Mouse (Mus musculus) liver, adult 2 months (tissue): ENCODE data around the gene Scrt2. TPM values are rescaled to one million over a fixed set of nuclear protein-coding genes. Genes with fewer than 3 reads are reported as not detected.
"Not testable (repeated sequence)": the region's sequence is repeated elsewhere in the genome, so short reads cannot be mapped to it uniquely, and the experiment has no call there.

Experiments used
- DNase-seq: peaks from one replicate; pipeline ENCODE4 v3.0.0-alpha.2; 2011; ENCODE audit warnings: low read depth, low spot score; ENCODE audit errors: extremely low read depth
- H3K27ac ChIP-seq: fragments of 200-500 bp; replicated peaks from 2 replicates; pipeline ENCODE4 v1.5.1; 2012; ENCODE audit warnings: low read depth, mild to moderate bottlenecking, control low read depth, inconsistent platforms, low read length; ENCODE audit not compliant: insufficient read depth
- H3K27me3 ChIP-seq: fragments of 200-500 bp; 2 replicates; pipeline ENCODE4 v1.6.1; 2012; ENCODE audit warnings: mild to moderate bottlenecking, moderate library complexity, low read length, inconsistent platforms; ENCODE audit not compliant: control insufficient read depth, insufficient read depth
- H3K36me3 ChIP-seq: fragments of 200-500 bp; 2 replicates; pipeline ENCODE4 v1.6.1; 2012; ENCODE audit warnings: low read length, inconsistent platforms; ENCODE audit not compliant: control insufficient read depth, insufficient read depth
- H3K4me1 ChIP-seq: fragments of 200-500 bp; 2 replicates; pipeline ENCODE4 v1.6.1; 2011; ENCODE audit warnings: low read length; ENCODE audit not compliant: control insufficient read depth, insufficient read depth
- H3K4me3 ChIP-seq: fragments of 200-500 bp; 2 replicates; pipeline ENCODE4 v1.5.1; 2011; ENCODE audit warnings: low read depth, mild to moderate bottlenecking, control low read depth, low read length, moderate library complexity; ENCODE audit not compliant: insufficient read depth
- H3K79me2 ChIP-seq: fragments of 200-500 bp; 2 replicates; pipeline ENCODE4 v1.6.1; 2012; ENCODE audit warnings: inconsistent platforms, mild to moderate bottlenecking, low read length, moderate library complexity; ENCODE audit not compliant: control insufficient read depth, insufficient read depth
- H3K9ac ChIP-seq: fragments of 200-500 bp; 2 replicates; pipeline ENCODE4 v1.6.1; 2012; ENCODE audit warnings: low read depth, mild to moderate bottlenecking, control low read depth, inconsistent platforms, low read length
- CTCF ChIP-seq: fragments of 200-500 bp; IDR thresholded peaks from 2 replicates; pipeline ENCODE4 v1.5.1; 2011; ENCODE audit warnings: low read depth, low read length, control low read depth
- POLR2A ChIP-seq: fragments of 200-500 bp; IDR thresholded peaks from 2 replicates; pipeline ENCODE4 v1.6.1; 2011; ENCODE audit warnings: low read length, control low read depth; ENCODE audit not compliant: insufficient read depth; ENCODE audit errors: extremely low read depth
- WGBS: fragments of 180-500 bp; shearing (Covaris S2); methylation state at CpG from one replicate; pipeline ENCODE4 v1.1.7; 2018; 5-methylcytosine and 5-hydroxymethylcytosine counted together
- polyA plus RNA-seq: library from polyadenylated mRNA; depleted of rRNA; stranded (reverse); fragments of >200 nt; gene quantifications from 2 replicates; pipeline ENCODE4 v1.2.3, GENCODE M21; 2012
- total RNA-seq: library from RNA; depleted of rRNA; stranded (reverse); fragments of >200 nt; gene quantifications from 2 replicates; pipeline ENCODE4 v1.2.3, GENCODE M21; 2014

The Scrt2 gene
- total and polyA plus RNA-seq, 2 experiments = not detected

GRCm38 (mm10) chr2:152049611-152050270 is 31.6 kb upstream of the Scrt2 start:
- Histone ChIP-seq H3K36me3 (no peaks in the 10 kb centered on the region), H3K79me2 (no peaks in the 10 kb centered on the region), H3K4me1 (no peaks in the 10 kb centered on the region), H3K27me3 (peaks cover 30% of the 10 kb centered on the region; the same call in 1 of the 2 replicates), H3K9ac (no peak overlapping the region), H3K4me3 (no peak overlapping the region), H3K27ac (no peak overlapping the region)
- no peak for DNase-seq
- 11% methylated on average over 13 of the region's 13 CpGs for WGBS
- no peak for TF ChIP-seq CTCF
- TF ChIP-seq POLR2A = no peak

DNA sequence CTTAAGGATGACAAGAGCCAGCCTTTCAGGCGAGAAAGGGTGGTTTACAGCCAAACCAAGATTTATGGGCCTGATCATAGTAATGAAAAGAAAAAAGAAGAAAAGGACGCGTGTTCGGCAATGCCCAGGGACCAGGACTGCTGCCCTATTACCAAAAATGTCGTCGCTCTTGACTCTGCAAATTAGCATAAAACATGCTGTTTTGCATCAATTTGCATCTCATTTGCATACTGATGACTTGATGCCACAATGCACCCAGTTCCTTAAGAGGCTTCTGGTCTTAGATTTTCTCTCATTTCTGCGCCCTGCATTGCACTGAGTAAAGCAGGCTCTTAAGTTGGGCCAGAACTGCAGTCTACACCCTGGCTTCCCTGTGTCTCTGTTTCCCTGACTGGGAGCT is 31.0 kb upstream of the Scrt2 start:
- no peaks in the 10 kb centered on the region for H3K36me3 ChIP-seq
- peaks cover 30% of the 10 kb centered on the region; the same call in 1 of the 2 replicates for H3K27me3 ChIP-seq

DNA sequence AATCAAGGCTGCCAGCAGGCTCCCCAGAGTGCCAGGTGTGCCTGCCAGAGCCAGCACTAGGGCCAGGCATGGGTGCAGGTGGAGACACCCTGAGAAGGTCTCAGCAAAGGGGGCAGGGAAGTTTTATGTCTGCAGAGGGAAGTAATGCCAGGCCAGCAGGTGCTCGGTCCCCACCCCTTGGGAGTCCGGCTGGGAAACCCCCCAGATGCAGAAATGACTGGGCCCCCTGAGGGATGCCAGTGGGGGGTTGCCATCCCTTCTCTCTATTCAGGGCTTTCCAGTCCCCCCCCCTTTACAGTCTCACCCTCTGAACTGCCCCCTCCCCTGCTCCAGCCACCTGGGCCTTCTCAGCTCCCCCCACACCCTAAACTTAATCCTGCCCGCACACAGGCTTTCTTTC is 29.3 kb upstream of the Scrt2 start:
- H3K36me3 ChIP-seq = no peaks in the 10 kb centered on the region
- H3K79me2 ChIP-seq = no peaks in the 10 kb centered on the region
- WGBS = 88% methylated on average over 3 of the region's 3 CpGs
- peaks cover 27% of the 10 kb centered on the region; the same call in 1 of the 2 replicates for H3K27me3 ChIP-seq
- H3K27ac ChIP-seq = no peak overlapping the region
- no peaks in the 10 kb centered on the region for H3K4me1 ChIP-seq
- no peak for DNase-seq
- H3K4me3 ChIP-seq = no peak overlapping the region
- TF ChIP-seq POLR2A = no peak
- H3K9ac ChIP-seq = no peak overlapping the region

More for the DNA sequence above, 31.0 kb upstream of the Scrt2 start:
- WGBS = 16% methylated on average over 7 of the region's 7 CpGs
- no peak for DNase-seq
- no peaks in the 10 kb centered on the region for H3K79me2 ChIP-seq
- TF ChIP-seq CTCF (no peak), POLR2A (no peak)
- H3K27ac ChIP-seq = no peak overlapping the region
- no peak overlapping the region for H3K4me3 ChIP-seq
- no peak overlapping the region for H3K9ac ChIP-seq
- H3K4me1 ChIP-seq = no peaks in the 10 kb centered on the region

GRCm38 (mm10) chr2:152055406-152055805 is 25.9 kb upstream of the Scrt2 start:
- Histone ChIP-seq H3K27ac (no peak overlapping the region), H3K36me3 (no peaks in the 10 kb centered on the region), H3K27me3 (0 out of 2 replicates have a peak, but pooled peaks cover 3% of the 10 kb centered on the region), H3K9ac (no peak overlapping the region), H3K4me3 (no peak overlapping the region), H3K79me2 (no peaks in the 10 kb centered on the region), H3K4me1 (no peaks in the 10 kb centered on the region)
- TF ChIP-seq POLR2A (no peak), CTCF (no peak)
- 29% methylated on average over 1 of the region's 1 CpGs for WGBS
- no peak for DNase-seq

GRCm38 (mm10) chr2:152056368-152057251 is 24.7 kb upstream of the Scrt2 start:
- TF ChIP-seq CTCF (no peak), POLR2A (no peak)
- Histone ChIP-seq H3K79me2 (no peaks in the 10 kb centered on the region), H3K4me3 (no peak overlapping the region), H3K4me1 (no peaks in the 10 kb centered on the region), H3K27me3 (0 out of 2 replicates have a peak, but pooled peaks cover 3% of the 10 kb centered on the region), H3K36me3 (no peaks in the 10 kb centered on the region), H3K9ac (no peak overlapping the region), H3K27ac (no peak overlapping the region)
- WGBS = 66% methylated on average over 22 of the region's 22 CpGs
- no peak for DNase-seq

- 0 out of 2 replicates have a peak, but pooled peaks cover 3% of the 10 kb centered on the region for H3K27me3 ChIP-seq
- no peak for DNase-seq
- H3K36me3 ChIP-seq = no peaks in the 10 kb centered on the region
- no peak overlapping the region for H3K9ac ChIP-seq
- no peak overlapping the region for H3K4me3 ChIP-seq
- no peaks in the 10 kb centered on the region for H3K79me2 ChIP-seq
- WGBS = 75% methylated on average over 9 of the region's 9 CpGs
- H3K4me1 ChIP-seq = no peaks in the 10 kb centered on the region
- TF ChIP-seq CTCF (no peak), POLR2A (no peak)
- H3K27ac ChIP-seq = no peak overlapping the region
These were observed 24.1 kb upstream of the Scrt2 start for GRCm38 (mm10) chr2:152057252-152057563.

DNA sequence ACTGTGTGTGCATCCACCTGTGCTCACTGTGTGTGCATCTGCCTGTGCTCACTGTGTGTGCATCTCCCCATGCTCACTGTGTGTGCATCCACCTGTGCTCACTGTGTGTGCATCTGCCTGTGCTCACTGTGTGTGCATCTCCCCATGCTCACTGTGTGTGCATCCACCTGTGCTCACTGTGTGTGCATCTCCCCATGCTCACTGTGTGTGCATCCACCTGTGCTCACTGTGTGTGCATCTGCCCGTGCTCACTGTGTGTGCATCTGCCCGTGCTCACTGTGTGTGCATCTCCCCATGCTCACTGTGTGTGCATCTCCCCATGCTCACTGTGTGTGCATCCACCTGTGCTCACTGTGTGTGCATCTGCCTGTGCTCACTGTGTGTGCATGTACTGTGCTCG is 18.5 kb upstream of the Scrt2 start:
- H3K4me3 ChIP-seq, DNase-seq, H3K9ac ChIP-seq, H3K4me1 ChIP-seq, H3K79me2 ChIP-seq, H3K27ac ChIP-seq, H3K36me3 ChIP-seq, H3K27me3 ChIP-seq: not testable (repeated sequence)
- 77% methylated on average over 3 of the region's 3 CpGs for WGBS
